Mouse (Mus musculus) CD4-positive, CD25-positive, alpha-beta regulatory T cell, adult 4 months (primary cell): ENCODE measurements at regions not wholly inside any gene's neighbourhood (a gene's known extent, or its start where the extent isn't known, plus 50 kb on each side); places are given as distances from the start of the nearest gene placed in this dataset.

ENCODE experiments used
- ATAC-seq: one replicate; pipeline ENCODE4 v1.8.0; 2017

DNA sequence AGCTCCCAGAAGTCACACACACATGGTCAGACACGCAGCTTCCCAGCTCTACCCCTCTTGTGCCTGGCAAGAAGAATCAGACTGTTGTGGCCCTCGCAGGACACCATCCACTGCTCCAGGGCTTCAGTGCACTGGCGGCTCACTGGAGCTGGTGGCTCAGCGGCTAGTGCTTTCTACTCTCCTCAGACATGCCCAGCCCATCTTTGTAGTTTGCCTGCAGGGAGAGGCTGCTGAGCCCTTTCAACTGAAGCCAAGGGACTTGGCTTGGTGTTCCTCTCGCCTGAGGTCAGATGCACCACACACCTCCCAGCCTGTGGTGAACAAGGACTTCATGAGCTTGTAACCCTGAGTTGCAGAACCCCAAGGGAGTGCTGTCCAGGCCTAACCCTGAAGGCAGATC is 249.8 kb downstream of the Tle3 start:
- ATAC-seq: no peak

DNA sequence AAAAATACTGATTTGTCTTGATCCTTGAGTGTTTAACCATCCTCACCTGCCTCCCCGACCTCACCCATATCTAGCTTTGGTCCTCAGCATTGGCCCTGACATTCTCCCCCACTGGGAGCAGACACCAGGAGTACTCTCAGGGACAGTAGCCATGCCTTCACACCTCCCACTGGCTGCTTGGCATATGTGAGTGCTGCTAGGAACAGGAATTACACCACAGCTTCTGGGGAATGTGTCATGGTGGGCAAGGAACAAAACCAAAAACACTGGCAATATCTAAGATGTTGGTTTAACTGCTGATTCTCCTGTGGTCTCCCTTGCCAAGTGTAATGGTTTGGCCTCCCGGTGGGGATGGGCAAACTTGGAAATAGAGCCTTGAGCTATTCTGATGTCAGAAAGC is 248.6 kb downstream of the Tle3 start:
- no peak for ATAC-seq

GRCm38 (mm10) chr9:61620105-61620504 is 247.9 kb downstream of the Tle3 start:
- no peak for ATAC-seq

- ATAC-seq: no peak
Measured at GRCm38 (mm10) chr9:61618510-61619249, 246.5 kb downstream of the Tle3 start.

DNA sequence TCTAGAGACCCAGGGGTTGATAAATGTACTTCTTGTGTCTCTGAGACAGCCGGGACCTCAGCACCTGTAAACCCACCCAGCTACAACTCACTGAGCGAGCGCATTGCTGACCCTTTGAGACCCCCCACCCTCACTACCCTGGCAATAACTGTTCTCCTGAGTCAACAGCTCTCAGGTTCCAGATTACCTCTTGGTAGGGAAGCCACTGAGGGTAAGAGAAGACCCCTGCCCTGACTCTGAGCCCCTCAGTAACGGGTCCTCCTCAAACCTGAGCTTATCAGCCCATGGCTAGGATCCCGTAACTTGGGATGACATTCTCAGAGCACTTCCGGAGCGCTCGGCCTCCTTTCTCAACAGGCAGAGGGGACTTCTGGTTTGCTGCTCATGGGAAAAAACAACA is 245.8 kb downstream of the Tle3 start:
- no peak for ATAC-seq

DNA sequence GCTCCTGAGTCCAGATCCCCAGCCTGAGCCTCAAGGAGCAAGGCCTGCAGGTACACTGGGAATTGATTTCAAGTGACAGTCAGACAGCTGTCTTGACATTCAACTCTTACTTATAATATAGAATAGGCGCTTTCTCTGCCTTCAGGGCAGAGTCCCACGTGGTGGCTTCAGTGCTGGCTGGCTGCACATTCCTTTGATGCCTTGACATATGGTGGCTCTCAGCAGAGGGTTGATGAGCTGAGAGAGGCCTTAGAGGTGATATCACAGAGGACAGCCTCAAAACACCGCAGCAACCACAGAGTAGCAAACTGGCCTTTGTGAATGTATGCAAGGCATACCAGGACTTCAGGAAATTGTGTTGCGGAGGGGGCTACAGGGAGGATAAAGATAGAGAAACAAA is 243.4 kb downstream of the Tle3 start:
- ATAC-seq: no peak

GRCm38 (mm10) chr9:61607576-61607975 is 235.4 kb downstream of the Tle3 start:
- ATAC-seq: no peak

DNA sequence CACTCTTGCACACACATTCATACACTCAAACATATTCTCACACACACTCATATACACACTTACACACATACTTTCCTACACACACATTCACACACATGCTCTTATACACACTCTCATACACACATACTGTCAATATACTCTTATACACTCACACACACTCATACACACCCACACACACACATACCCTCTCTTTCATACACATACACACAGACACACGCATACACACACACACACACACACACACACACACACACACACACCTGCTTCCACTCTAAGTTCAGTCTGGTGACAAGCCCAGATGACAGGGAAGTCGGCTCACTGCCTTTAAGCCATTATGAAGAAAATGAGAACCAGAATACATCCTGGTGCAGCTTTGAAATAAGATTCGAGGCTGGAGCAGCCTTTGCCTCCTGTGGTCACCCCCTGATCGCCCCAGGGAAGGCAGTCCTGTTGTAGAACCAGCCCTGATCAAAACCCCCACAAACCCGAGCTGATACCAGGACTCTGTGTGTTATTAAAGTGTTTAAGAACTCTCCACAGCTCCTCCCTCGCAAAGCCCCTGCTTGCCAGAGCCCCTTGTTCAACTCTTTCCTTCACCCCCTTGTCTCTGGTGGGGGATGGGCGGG is 230.3 kb downstream of the Tle3 start:
- ATAC-seq: no peak

GRCm38 (mm10) chr9:61601911-61602310 is 229.7 kb downstream of the Tle3 start:
- no peak for ATAC-seq

DNA sequence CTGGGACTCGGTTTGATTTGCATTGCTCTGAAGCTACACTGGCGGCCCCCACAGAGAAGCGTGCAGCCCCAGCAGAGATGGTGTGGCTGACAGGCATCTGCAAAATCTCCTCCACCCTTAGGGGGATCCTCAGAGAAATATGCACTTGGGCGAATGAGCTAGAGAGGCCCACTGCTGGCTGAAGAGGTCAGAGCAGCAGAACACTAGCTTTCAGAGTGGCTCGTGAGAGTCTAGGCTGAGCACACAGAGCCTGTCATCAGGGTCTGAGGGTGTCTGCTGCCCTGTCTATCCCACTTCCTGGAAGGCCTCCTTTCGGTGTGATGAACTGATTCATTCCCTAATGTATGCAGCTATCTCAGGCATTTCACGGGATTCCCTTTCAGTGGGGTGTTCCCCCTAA is 225.1 kb downstream of the Tle3 start:
- no peak for ATAC-seq

DNA sequence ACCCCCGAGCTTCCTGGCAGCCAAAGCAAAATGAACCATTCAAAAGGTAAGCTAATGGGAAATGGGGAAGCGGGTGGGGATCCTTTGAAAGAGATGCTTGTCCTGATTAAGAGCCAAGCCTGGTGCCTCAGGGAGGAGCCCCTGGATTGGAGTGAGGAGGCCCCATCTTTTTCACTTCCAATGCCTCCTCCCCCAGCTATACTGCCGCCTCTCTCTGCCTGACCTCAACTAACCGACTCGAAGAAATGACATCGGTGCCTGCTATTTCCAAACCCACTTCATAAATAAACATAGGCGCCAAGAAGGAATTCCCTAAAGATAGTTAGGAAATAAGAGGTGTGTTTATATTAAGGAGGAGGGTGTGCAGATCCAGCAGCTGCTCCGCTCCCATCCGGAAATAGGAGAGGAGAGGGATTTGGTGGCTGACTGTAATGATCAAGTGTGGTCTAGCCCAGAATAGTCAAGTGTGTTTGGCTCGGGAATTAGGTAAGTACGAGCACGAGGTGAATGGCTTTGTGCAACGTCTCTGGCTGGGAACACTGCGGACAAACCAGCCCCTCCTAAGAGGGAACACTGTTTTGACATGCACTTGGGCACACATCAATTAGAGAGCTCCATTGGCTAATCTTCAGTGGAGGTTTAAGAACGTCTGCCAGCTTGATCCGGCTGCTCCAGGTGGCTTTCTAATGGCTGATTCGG is 224.4 kb downstream of the Tle3 start:
- ATAC-seq: no peak

GRCm38 (mm10) chr9:61595170-61595967 is 223.2 kb downstream of the Tle3 start:
- ATAC-seq: no peak

DNA sequence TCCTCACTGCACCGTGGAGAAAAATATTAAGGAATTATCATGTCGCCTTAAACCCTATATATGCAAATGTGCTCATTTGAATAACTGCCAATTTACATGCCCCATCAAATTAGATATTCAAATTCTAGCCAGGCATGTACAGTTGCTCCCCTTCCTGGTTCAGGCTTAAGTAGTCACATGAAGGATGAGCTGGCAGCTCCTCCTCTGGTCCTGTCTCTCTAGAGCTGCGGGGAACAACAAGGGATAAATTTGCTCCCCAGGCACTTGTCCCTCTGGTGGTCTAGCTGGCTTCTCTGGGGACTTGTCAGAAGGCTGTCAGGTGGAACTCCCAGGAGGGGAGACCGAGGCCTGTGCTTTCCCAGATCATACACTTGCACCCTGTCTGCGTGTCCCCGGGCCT is 221.8 kb downstream of the Tle3 start:
- ATAC-seq: no peak

DNA sequence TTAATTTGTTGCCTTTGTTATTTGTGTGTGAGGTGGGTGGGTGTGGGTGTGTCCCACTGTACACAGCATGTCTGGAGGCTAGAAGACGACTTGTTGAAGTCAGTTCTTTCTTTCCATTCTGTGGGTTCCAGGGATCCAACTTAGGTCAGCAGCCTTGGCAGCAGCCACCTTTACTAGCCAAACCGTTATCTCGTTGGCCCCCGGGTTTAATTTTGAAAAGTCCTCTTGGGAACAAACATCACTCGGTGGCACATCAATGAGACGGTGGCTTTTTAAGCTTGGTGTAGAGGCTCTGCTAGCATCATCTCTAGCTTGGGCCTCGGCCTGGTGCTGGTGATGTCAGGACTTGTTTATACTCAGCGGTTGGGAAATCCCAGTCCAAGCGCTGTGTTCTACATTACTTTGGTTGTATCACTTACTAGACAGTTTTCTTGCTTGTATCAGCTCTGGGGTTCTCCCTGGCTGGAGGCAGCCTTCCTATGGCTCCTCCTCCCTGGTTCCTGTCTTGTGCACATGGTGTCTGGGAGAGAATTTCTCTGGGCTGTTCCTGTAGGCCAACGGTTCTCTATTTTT is 217.6 kb downstream of the Tle3 start:
- peak; percentile 43 for ATAC-seq

DNA sequence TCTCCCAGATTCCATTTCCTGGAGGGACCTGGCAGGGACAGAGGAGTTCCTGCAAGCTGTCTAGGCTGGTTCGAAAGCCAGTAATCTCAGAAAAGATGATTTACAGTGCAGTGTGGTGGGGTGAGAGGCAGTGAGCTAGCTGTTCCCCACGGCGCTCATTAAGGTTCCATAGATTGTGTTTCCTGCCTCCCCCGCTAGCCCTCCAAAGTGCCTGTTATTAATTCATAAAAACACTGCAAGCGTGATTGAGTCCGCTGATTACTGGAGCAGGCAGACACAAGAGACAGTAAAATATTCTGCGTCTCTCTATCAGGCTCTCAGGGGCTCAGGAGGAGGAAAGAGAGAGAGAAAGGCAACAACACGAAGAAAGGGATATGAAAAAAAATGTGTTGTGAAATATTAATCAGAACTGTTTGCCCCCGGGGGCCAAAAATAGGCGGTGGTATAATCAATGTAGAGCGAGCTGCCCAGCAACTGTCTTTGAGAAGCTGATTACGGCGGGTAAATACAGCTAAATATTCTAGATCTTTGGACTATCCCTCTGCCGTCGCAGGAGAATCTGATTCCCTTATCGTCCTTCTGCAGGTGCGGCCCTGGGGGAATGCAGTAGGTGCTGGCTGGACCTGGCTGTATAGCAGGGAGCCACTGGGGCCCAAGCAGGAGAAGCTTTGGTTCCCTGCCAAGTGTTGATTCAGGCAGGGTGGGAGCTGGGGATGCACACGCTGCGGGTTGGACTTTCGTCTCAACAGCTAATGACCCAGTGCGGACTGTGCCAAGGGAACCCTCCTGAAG is 211.3 kb downstream of the Tle3 start:
- no peak for ATAC-seq

DNA sequence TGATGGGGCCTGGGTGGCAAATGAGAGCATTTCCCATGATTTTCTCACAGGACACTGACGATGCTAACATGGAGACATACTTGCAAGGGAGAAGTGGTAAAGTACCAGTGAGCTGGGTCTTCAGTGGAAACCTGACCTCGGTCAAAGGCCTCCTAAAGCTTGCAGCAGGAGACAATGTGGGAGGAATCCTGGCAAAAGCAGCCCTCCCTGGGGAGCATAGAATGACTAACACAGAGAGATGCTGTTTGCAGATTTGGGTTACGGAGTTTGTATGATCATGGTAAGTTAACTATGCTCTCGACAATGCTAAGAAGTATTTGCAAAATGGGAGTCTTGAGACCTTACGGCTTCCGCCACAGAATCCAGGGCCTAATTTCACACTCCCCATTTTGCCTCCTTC is 208.9 kb downstream of the Tle3 start:
- ATAC-seq: no peak

DNA sequence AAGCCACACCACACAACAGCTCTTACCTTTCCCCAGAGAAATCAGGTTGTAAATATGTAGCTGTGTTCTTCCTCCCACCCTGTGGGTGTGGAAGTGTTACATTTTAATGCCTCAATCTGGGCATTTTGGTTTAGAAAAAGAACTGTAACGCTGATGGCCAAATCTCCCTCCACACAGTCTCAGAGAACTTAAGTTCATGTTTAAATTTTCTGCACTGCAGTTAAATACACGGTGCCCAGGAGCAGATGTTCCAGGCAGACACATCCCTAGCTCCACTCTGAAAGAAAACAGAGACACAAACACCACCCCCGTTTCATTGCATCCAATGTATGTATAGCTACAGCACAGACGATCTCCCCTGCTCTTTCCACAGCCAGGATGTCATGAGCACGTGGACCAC is 206.1 kb downstream of the Tle3 start:
- no peak for ATAC-seq

- ATAC-seq: no peak
Measured at GRCm38 (mm10) chr9:61573634-61574359, 201.6 kb downstream of the Tle3 start.

DNA sequence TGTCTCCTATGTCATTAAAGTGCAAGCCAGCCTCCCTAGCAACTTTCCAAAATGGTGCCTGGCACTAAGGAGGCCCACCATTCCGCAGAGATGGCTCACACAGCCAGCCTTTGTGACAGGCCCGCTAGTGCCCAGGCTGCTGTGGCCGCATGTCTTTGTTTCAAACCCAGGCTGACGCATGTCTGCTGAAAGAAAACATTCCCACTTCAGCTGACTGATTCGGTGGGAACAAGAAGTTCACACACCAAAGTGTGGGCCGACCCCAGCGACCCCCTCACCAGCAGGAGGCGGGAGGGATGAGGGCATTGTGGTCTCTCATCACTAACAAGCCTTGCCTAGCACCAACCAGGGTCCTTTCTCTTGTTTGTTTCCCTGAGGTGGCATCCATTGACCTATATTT is 190.9 kb downstream of the Tle3 start:
- ATAC-seq: no peak

DNA sequence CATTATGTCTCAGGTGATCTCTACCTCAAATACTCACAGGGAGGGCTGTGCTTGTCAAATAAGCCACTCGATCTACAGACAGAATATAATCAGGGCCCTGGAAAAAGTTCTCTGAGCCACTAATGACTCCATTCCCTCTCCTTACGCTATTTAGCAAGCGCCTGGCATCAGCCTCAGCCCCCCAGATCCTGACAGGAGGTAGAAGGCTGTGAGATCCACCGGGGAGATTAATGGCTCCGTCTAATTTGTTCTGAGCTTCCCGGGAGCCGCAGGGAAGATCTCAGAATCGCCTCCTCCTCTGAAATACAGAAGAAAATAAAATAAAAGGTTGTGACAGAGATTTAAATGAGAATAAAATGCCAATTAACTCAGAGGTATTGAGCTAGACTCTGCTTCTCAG is 189.4 kb downstream of the Tle3 start:
- ATAC-seq: no peak

DNA sequence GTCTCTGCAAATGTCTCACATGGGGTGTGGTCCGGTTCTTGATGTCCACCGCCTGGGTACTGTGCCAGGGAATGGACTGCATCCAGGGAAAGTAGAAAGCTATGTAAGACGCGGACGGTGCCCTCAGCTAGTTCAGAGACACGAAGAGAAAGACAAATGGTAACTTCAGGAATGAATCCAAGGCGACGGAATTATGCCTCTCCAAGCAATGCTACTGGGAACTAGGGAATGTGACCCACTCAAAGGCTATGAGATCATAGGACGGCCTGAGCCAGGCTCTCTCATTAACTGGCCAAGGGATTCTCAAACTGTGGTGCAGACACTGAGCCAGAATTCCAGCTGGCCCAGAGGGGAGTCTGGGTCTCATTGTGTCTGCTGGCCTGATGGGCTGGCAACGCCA is 186.5 kb downstream of the Tle3 start:
- no peak for ATAC-seq
